Mouse (Mus musculus) cerebellum, adult 2 months (tissue): Measurements from ENCODE around the gene Spc24.

Experiments used
- CTCF ChIP-seq: fragments of 200-500 bp; IDR thresholded peaks from 2 replicates; pipeline ENCODE4 v1.5.1; 2011; ENCODE audit warnings: low read depth, mild to moderate bottlenecking, control low read depth, low read length, moderate library complexity, borderline replicate concordance; ENCODE audit not compliant: insufficient read depth
- POLR2A ChIP-seq: fragments of 200-500 bp; IDR thresholded peaks from 2 replicates; pipeline ENCODE4 v1.6.1; 2011; ENCODE audit warnings: low read length, control low read depth, borderline replicate concordance; ENCODE audit not compliant: insufficient read depth

- TF ChIP-seq CTCF (no peak), POLR2A (no peak)
Measured at GRCm38 (mm10) chr9:21733989-21734388, 26.1 kb downstream of the Spc24 start.
